Comparison of ENCODE assay signal across 16 mouse cellular contexts in the genomic region with DNA sequence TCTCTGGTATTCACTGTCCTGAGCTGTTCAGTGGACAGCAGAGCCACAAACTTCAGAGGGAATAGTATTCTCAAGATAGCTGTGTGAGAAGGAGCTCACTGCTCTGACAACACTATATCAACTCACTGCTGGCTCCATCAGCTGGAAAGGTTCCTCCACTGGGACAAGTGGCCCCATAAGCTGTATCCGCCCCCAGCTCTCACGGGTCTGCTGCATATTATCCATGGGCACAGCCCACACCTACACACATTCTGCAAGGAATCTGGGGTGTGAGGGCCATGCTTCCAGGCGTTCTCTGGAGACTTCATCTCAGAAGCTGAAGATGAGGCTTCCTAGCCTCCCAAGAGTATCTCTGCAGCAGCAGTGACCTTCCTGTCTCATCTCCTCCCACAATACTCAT. TPM values are rescaled to one million over a fixed set of nuclear protein-coding genes. Genes with fewer than 3 reads are reported as not detected.
A peak's percentile ranks its signal among the peaks of the same experiment; 100 is the strongest.
DNase-seq lines count a peak whose midpoint lies in the region.
"Had no signal": no experiment of that assay in that cellular context is flagged by ENCODE, and none has a peak within 500 bp of the region (broad histone marks: within the 10 kb centered on the region; RNA-seq: fewer than 3 reads in every experiment).

No protein-coding gene starts in this region.

- intact Hi-C loops in left cerebral cortex, postnatal 10 days (cut with DNase I), result no loop called here
- intact Hi-C loops in left cerebral cortex, postnatal 36 days (cut with DNase I), result no loop called here

- peak; percentile 39 to 55 for DNase-seq in frontal cortex, postnatal 36 days (ENCODE audit: low spot score in 2 of 2)
- DNase-seq in frontal cortex, postnatal 10 days (ENCODE audit: low spot score in 2 of 2), result no peak
- peak; percentile 40 to 63 for DNase-seq in left cerebral cortex, adult 18-20 months (ENCODE audit: low spot score in 2 of 2)
- no peak for DNase-seq in left cerebral cortex, postnatal 10 days (ENCODE audit: extremely low spot score in 1 of 2, low spot score in 2 of 2)
- peak; percentile 22 to 44 for DNase-seq in left cerebral cortex, adult 9 months (ENCODE audit: low spot score in 2 of 2)
- DNase-seq in left cerebral cortex, postnatal 36 days (ENCODE audit: low spot score in 2 of 2), result peak; percentile 36 to 40
- DNase-seq in adrenal gland, postnatal 25 days, result no peak
- DNase-seq: adrenal gland, postnatal 14 days; cerebellum, adult 18-20 months; cerebellum, postnatal 10 days; gastrocnemius, postnatal 14 days; kidney, postnatal 14 days; liver; lung, adult 2 months; lung, postnatal 10 days; thymus, postnatal 14 days had no signal

RNA-seq across cellular contexts. Expression of a gene that starts 50.4 kb away (rescaled TPM):
- 100 to 1,000 TPM; 124 to 138 TPM for total RNA-seq in left cerebral cortex, adult 18-20 months (2021)
- 100 to 1,000 TPM; 152 to 156 TPM for total RNA-seq in left cerebral cortex, postnatal 10 days (2021)
- 100 to 1,000 TPM; 151 to 163 TPM for total RNA-seq in left cerebral cortex, postnatal 36 days (2021)
- 25.3 and 30.3 TPM in 2 replicates for total RNA-seq in adrenal gland, postnatal 25 days (2021)

Comparison
In these comparisons a context has a peak if more than half of its experiments do, and no peak if none do; other contexts are left out.
1. DNase-seq: peak in frontal cortex, postnatal 36 days (2 of 2), left cerebral cortex, adult 18-20 months (2 of 2), left cerebral cortex, adult 9 months (2 of 2) and left cerebral cortex, postnatal 36 days (2 of 2); none in frontal cortex, postnatal 10 days (0 of 2), left cerebral cortex, postnatal 10 days (0 of 2) and adrenal gland, postnatal 25 days (single experiment).